Mouse (Mus musculus) embryo, embryonic 10 days (tissue): ENCODE results near the gene Npepl1.

Source experiments
- DNase-seq: peaks from one replicate; pipeline ENCODE4 v3.0.0-alpha.2; 2015; ENCODE audit warnings: low spot score

Gene Npepl1

GRCm38 (mm10) chr2:174110783-174111549 is 817 bp downstream of the Npepl1 start:
- DNase-seq: peak; percentile 52

- DNase-seq: no peak
These were observed 2.8 kb downstream of the Npepl1 start for GRCm38 (mm10) chr2:174112931-174113330.

- no peak for DNase-seq
These were observed 4.2 kb downstream of the Npepl1 start for GRCm38 (mm10) chr2:174114148-174114864.

GRCm38 (mm10) chr2:174116929-174117328 is 6.8 kb downstream of the Npepl1 start:
- DNase-seq: peak; percentile 52

- DNase-seq: peak; percentile 72
These were observed 8.0 kb downstream of the Npepl1 start for GRCm38 (mm10) chr2:174118141-174118540.

- no peak for DNase-seq
These were observed 9.1 kb downstream of the Npepl1 start for GRCm38 (mm10) chr2:174119259-174119658.

- DNase-seq: no peak
These were observed 10.5 kb downstream of the Npepl1 start for GRCm38 (mm10) chr2:174120631-174121030.

GRCm38 (mm10) chr2:174121411-174121947 is 11.3 kb downstream of the Npepl1 start:
- no peak for DNase-seq

- no peak for DNase-seq
These were observed 12.2 kb downstream of the Npepl1 start for GRCm38 (mm10) chr2:174122331-174122730.

GRCm38 (mm10) chr2:174123731-174124130 is 13.6 kb downstream of the Npepl1 start:
- DNase-seq: no peak

GRCm38 (mm10) chr2:174126522-174127375 is 16.6 kb downstream of the Npepl1 start:
- peak; percentile 68 for DNase-seq

- DNase-seq: no peak
These were observed 17.2 kb downstream of the Npepl1 start for GRCm38 (mm10) chr2:174127376-174127713.

- no peak for DNase-seq
These were observed 18.8 kb downstream of the Npepl1 start for GRCm38 (mm10) chr2:174128926-174129325.

GRCm38 (mm10) chr2:174130468-174131097 is 20.4 kb downstream of the Npepl1 start:
- no peak for DNase-seq

GRCm38 (mm10) chr2:174132413-174132969 is 22.3 kb downstream of the Npepl1 start:
- no peak for DNase-seq

- DNase-seq: no peak
These were observed 48.9 kb downstream of the Npepl1 start for GRCm38 (mm10) chr2:174159035-174159434.

- DNase-seq: no peak
These were observed 50.3 kb downstream of the Npepl1 start for GRCm38 (mm10) chr2:174160461-174160860.
